Mouse (Mus musculus): ENCODE data around the gene Crebl2. TPM values are rescaled to one million over a fixed set of nuclear protein-coding genes. Genes with fewer than 3 reads are reported as not detected.
A peak's percentile ranks its signal among the peaks of the same experiment; 100 is the strongest.

Crebl2 gene
- 35.3 and 37.5 TPM in 2 replicates for polyA plus RNA-seq (2012; rRNA removed)

- DNase-seq (ENCODE audit: low spot score): peak; percentile 100
These were observed at the start of gene Crebl2 for GRCm38 (mm10) chr6:134829786-134830700. Gene Crebl2, plus strand, starts transcription at chr6:134830154.

- DNase-seq (ENCODE audit: low spot score): no peak
These were observed 48.5 kb upstream of the Crebl2 start for GRCm38 (mm10) chr6:134781494-134781913.

GRCm38 (mm10) chr6:134782900-134783299 lies 47.1 kb upstream of the Crebl2 start:
- DNase-seq (ENCODE audit: low spot score): no peak

GRCm38 (mm10) chr6:134786426-134786825 lies 43.5 kb upstream of the Crebl2 start:
- DNase-seq (ENCODE audit: low spot score): no peak

- no peak for DNase-seq (ENCODE audit: low spot score)
These were observed 40.9 kb upstream of the Crebl2 start for GRCm38 (mm10) chr6:134789100-134789499.

GRCm38 (mm10) chr6:134791251-134792118 lies 38.5 kb upstream of the Crebl2 start:
- no peak for DNase-seq (ENCODE audit: low spot score)

GRCm38 (mm10) chr6:134792141-134793045 lies 37.6 kb upstream of the Crebl2 start, which contains the start of gene Dusp16:
Gene Dusp16, minus strand, starts transcription at chr6:134792625.
- DNase-seq (ENCODE audit: low spot score): peak; percentile 60

GRCm38 (mm10) chr6:134793046-134793806 lies 36.7 kb upstream of the Crebl2 start:
- no peak for DNase-seq (ENCODE audit: low spot score)

GRCm38 (mm10) chr6:134793911-134794520 lies 35.9 kb upstream of the Crebl2 start:
- DNase-seq (ENCODE audit: low spot score): peak; percentile 70

- DNase-seq (ENCODE audit: low spot score): no peak
These were observed 33.7 kb upstream of the Crebl2 start for GRCm38 (mm10) chr6:134796297-134796696.

- DNase-seq (ENCODE audit: low spot score): no peak
These were observed 28.5 kb upstream of the Crebl2 start for GRCm38 (mm10) chr6:134801483-134801882.

- no peak for DNase-seq (ENCODE audit: low spot score)
These were observed 27.3 kb upstream of the Crebl2 start for GRCm38 (mm10) chr6:134802641-134803043.

GRCm38 (mm10) chr6:134804736-134805277 lies 25.1 kb upstream of the Crebl2 start:
- DNase-seq (ENCODE audit: low spot score): no peak

- DNase-seq (ENCODE audit: low spot score): no peak
These were observed 23.8 kb upstream of the Crebl2 start for GRCm38 (mm10) chr6:134806130-134806529.

- no peak for DNase-seq (ENCODE audit: low spot score)
These were observed 22.9 kb upstream of the Crebl2 start for GRCm38 (mm10) chr6:134807091-134807490.

- DNase-seq (ENCODE audit: low spot score): no peak
These were observed 22.2 kb upstream of the Crebl2 start for GRCm38 (mm10) chr6:134807794-134808193.

GRCm38 (mm10) chr6:134813066-134813465 lies 16.9 kb upstream of the Crebl2 start:
- no peak for DNase-seq (ENCODE audit: low spot score)

- DNase-seq (ENCODE audit: low spot score): no peak
These were observed 12.7 kb upstream of the Crebl2 start for GRCm38 (mm10) chr6:134817051-134817928.

- no peak for DNase-seq (ENCODE audit: low spot score)
These were observed 10.2 kb upstream of the Crebl2 start for GRCm38 (mm10) chr6:134819741-134820140.
